Mouse (Mus musculus) testis, adult 2 months (tissue): ENCODE data around the gene Ccnd3.

Experiments used
- CTCF ChIP-seq: fragments of 200-500 bp; IDR thresholded peaks from 2 replicates; pipeline ENCODE4 v1.5.1; 2012; ENCODE audit warnings: low read depth, mild to moderate bottlenecking, inconsistent platforms, low read length, moderate library complexity; ENCODE audit not compliant: control insufficient read depth, insufficient read depth, insufficient replicate concordance
- POLR2A ChIP-seq: fragments of 200-500 bp; IDR thresholded peaks from 2 replicates; pipeline ENCODE4 v1.6.1; 2012; ENCODE audit warnings: low read depth, mild to moderate bottlenecking, inconsistent platforms, low read length, moderate library complexity; ENCODE audit not compliant: control insufficient read depth

DNA sequence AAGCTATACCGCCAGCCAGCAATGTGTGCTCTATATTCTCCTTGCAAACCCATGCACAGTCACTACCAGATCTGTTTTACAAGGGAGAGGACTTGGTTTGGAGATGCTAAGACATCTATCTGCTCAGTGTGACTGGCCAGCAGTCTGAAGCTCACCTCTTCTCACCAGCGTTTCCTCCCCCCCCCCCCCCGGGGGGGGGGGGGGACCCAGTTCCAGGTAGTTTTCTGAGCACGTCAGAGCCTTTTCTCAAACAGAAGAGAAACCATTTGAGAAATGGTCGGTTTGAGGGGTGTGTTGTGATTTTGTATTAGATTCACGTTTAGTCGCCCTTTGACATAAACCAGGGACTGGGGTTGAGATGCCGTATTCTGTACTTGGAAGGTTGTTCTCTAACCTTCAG lies 19.2 kb downstream of the Ccnd3 start:
- TF ChIP-seq POLR2A (no peak), CTCF (no peak)
